Mouse (Mus musculus) intestine, embryonic 14.5 days (tissue): ENCODE results near the gene Pdzd2. TPM values are rescaled to one million over a fixed set of nuclear protein-coding genes. Genes with fewer than 3 reads are reported as not detected.
A peak's percentile ranks its signal among the peaks of the same experiment; 100 is the strongest.

ENCODE experiments used
- ATAC-seq: fragments of 200-750 bp; cut with Nextera tagmentation; replicated peaks from 2 replicates; pipeline ENCODE4 v1.8.0; 2017; ENCODE audit warnings: low read depth, moderate number of reproducible peaks, moderate TSS enrichment, moderate library complexity; ENCODE audit not compliant: low FRiP score, low TSS enrichment
- DNase-seq: peaks from one replicate; pipeline ENCODE4 v3.0.0-alpha.2; 2018; ENCODE audit warnings: low spot score
- H3K27ac ChIP-seq: fragments of 300-500 bp; sonication (generic); 2 replicates; pipeline ENCODE4 v1.5.1; 2014; ENCODE audit warnings: low read depth, mild to moderate bottlenecking, control low read depth
- H3K27me3 ChIP-seq: fragments of 300-500 bp; sonication (generic); replicated peaks from 2 replicates; pipeline ENCODE4 v1.6.1; 2014; ENCODE audit warnings: low read length, control low read depth; ENCODE audit not compliant: control insufficient read depth, insufficient read depth
- H3K36me3 ChIP-seq: fragments of 300-500 bp; sonication (generic); 2 replicates; pipeline ENCODE4 v1.6.1; 2014; ENCODE audit warnings: low read length, control low read depth; ENCODE audit not compliant: control insufficient read depth, insufficient read depth
- H3K4me1 ChIP-seq: fragments of 300-500 bp; sonication (generic); replicated peaks from 2 replicates; pipeline ENCODE4 v1.6.1; 2014; ENCODE audit warnings: low read length, control low read depth, mixed read lengths; ENCODE audit not compliant: control insufficient read depth, insufficient read depth
- H3K4me2 ChIP-seq: fragments of 300-500 bp; sonication (generic); 2 replicates; pipeline ENCODE4 v1.6.1; 2014; ENCODE audit warnings: low read length
- H3K4me3 ChIP-seq: fragments of 300-500 bp; sonication (generic); 2 replicates; pipeline ENCODE4 v1.5.1; 2014; ENCODE audit warnings: low read depth, low read length, control low read depth, mixed read lengths
- H3K9ac ChIP-seq: fragments of 300-500 bp; sonication (generic); 2 replicates; pipeline ENCODE4 v1.6.1; 2014; ENCODE audit warnings: mild to moderate bottlenecking, low read length
- H3K9me3 ChIP-seq: fragments of 300-500 bp; sonication (generic); 2 replicates; pipeline ENCODE4 v1.6.1; 2016; ENCODE audit warnings: low read length, control low read depth; ENCODE audit not compliant: control insufficient read depth
- WGBS: fragments of 180-500 bp; shearing (Covaris S2); extraction: QIAGEN DNeasy Blood & Tissue Kit; methylation state at CpG from one replicate; pipeline ENCODE4 v1.1.7; 2014; 5-methylcytosine and 5-hydroxymethylcytosine counted together
- polyA plus RNA-seq: library from polyadenylated mRNA; unstranded; fragments of >200 nt; fragmentation: Nextera tagmentation; extraction: Ambion mirVana; gene quantifications from 2 replicates; pipeline ENCODE4 v1.2.1, GENCODE M21; 2014

The Pdzd2 gene
- polyA plus RNA-seq, 1 experiment from 2014 or later: 16.2 TPM

DNA sequence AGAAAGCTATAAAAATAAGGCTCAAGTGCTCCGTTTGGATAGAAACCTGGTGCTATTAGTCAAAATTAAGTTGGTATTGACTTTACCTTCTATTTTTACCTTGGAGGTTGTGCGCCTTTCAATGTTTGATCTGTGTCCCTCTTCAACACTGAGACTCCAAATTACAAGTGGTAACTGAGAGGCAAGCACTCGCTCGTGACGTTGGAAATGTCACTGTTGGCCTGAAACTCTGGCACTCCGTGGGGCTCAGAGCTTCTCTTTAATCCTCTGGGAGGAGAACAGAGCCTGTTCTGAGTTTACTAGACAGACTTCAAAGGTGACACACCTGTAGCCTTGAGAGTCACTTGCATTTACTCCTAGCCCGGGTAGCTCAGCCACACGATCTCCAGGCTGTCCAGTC lies 120.5 kb downstream of the Pdzd2 start:
- 84% methylated on average over 8 of the region's 8 CpGs for WGBS
- Histone ChIP-seq H3K4me2 (no peak overlapping the region), H3K4me3 (no peak overlapping the region), H3K4me1 (no peaks in the 10 kb centered on the region; the same call in 1 of the 2 replicates), H3K9me3 (no peaks in the 10 kb centered on the region), H3K9ac (no peak overlapping the region), H3K36me3 (no peaks in the 10 kb centered on the region), H3K27ac (no peak overlapping the region), H3K27me3 (no peaks in the 10 kb centered on the region)
- ATAC-seq (no peak), DNase-seq (no peak)

GRCm38 (mm10) chr15:12617651-12618050 lies 122.1 kb downstream of the Pdzd2 start:
- H3K36me3 ChIP-seq: no peaks in the 10 kb centered on the region
- no peaks in the 10 kb centered on the region; the same call in 1 of the 2 replicates for H3K4me1 ChIP-seq
- DNase-seq (no peak), ATAC-seq (no peak)
- WGBS: 76% methylated on average over 11 of the region's 11 CpGs
- H3K27me3 ChIP-seq: no peaks in the 10 kb centered on the region
- no peak overlapping the region for H3K4me2 ChIP-seq
- H3K9me3 ChIP-seq: no peaks in the 10 kb centered on the region
- no peak overlapping the region for H3K27ac ChIP-seq
- H3K9ac ChIP-seq: no peak overlapping the region
- H3K4me3 ChIP-seq: no peak overlapping the region

- Histone ChIP-seq H3K4me1 (no peaks in the 10 kb centered on the region; the same call in 1 of the 2 replicates), H3K4me2 (no peak overlapping the region), H3K27ac (no peak overlapping the region), H3K36me3 (no peaks in the 10 kb centered on the region), H3K9ac (no peak overlapping the region), H3K4me3 (no peak overlapping the region), H3K27me3 (no peaks in the 10 kb centered on the region), H3K9me3 (no peaks in the 10 kb centered on the region)
- 61% methylated on average over 8 of the region's 8 CpGs for WGBS
- ATAC-seq (0 out of 2 replicates have a peak, but pooled peaks have one; percentile 23), DNase-seq (no peak)
Observed at GRCm38 (mm10) chr15:12617220-12617619, 122.5 kb downstream of the Pdzd2 start.

GRCm38 (mm10) chr15:12614944-12615878 lies 124.5 kb downstream of the Pdzd2 start:
- Histone ChIP-seq H3K4me1 (no peaks in the 10 kb centered on the region; the same call in 1 of the 2 replicates), H3K36me3 (no peaks in the 10 kb centered on the region), H3K27ac (no peak overlapping the region), H3K27me3 (no peaks in the 10 kb centered on the region), H3K9me3 (no peaks in the 10 kb centered on the region), H3K4me3 (no peak overlapping the region), H3K9ac (no peak overlapping the region), H3K4me2 (no peak overlapping the region)
- WGBS: 48% methylated on average over 20 of the region's 20 CpGs
- ATAC-seq: no peak
- DNase-seq: no peak

GRCm38 (mm10) chr15:12614011-12614410 lies 125.7 kb downstream of the Pdzd2 start:
- Histone ChIP-seq H3K27me3 (no peaks in the 10 kb centered on the region), H3K27ac (no peak overlapping the region), H3K36me3 (no peaks in the 10 kb centered on the region), H3K4me1 (no peaks in the 10 kb centered on the region; the same call in 1 of the 2 replicates), H3K4me2 (no peak overlapping the region), H3K9me3 (no peaks in the 10 kb centered on the region), H3K9ac (no peak overlapping the region), H3K4me3 (no peak overlapping the region)
- DNase-seq (no peak), ATAC-seq (no peak)
- 64% methylated on average over 9 of the region's 9 CpGs for WGBS

DNA sequence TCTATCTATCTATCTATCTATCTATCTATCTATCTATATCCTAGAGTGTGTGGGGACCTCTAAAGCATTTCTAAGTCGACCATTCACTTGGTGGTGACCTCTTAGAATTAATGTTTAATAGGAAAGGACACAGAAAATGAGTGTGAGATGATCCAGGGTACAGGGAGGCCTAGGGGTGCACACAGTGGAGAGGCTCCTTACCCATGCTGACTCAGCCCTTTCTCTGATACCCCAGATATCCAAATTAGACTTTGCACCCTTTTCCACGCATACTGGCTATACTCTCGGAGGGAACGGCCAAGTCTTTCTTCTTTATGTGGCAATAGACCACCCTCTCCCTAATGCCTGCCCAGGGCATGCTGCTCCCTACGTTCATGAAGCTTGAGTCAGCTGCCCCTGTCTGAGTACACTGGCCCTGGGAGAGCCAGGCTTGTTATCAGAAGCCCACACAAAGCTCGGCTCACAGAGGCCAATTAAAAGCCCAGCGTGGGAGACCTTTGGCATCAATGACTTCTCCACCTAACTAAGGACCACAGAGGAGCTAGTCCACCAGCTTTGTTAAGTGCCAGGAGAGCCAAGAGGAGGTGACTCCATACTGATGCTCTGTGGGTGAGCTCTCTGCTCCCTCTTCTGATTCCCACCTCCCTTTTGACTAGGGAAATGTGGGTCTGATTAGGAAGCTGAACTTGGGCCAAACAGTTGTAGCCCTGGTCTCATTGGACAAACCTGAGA lies 126.6 kb downstream of the Pdzd2 start:
- Histone ChIP-seq H3K27ac (no peak overlapping the region), H3K4me3 (no peak overlapping the region), H3K4me2 (no peak overlapping the region), H3K27me3 (no peaks in the 10 kb centered on the region), H3K36me3 (no peaks in the 10 kb centered on the region), H3K4me1 (no peaks in the 10 kb centered on the region; the same call in 1 of the 2 replicates), H3K9ac (no peak overlapping the region), H3K9me3 (no peaks in the 10 kb centered on the region)
- DNase-seq (no peak), ATAC-seq (no peak)
- WGBS: 67% methylated on average over 7 of the region's 7 CpGs

GRCm38 (mm10) chr15:12608090-12608489 lies 131.6 kb downstream of the Pdzd2 start:
- H3K4me1 ChIP-seq: peaks cover 7% of the 10 kb centered on the region; the same call in 1 of the 2 replicates
- WGBS: 82% methylated on average over 6 of the region's 6 CpGs
- no peak overlapping the region for H3K9ac ChIP-seq
- H3K27me3 ChIP-seq: no peaks in the 10 kb centered on the region
- no peak overlapping the region for H3K4me2 ChIP-seq
- H3K4me3 ChIP-seq: no peak overlapping the region
- no peaks in the 10 kb centered on the region for H3K36me3 ChIP-seq
- no peak for ATAC-seq
- no peak for DNase-seq
- H3K9me3 ChIP-seq: no peaks in the 10 kb centered on the region
- H3K27ac ChIP-seq: no peak overlapping the region

- no peak overlapping the region for H3K4me3 ChIP-seq
- no peaks in the 10 kb centered on the region for H3K27me3 ChIP-seq
- no peak overlapping the region for H3K4me2 ChIP-seq
- H3K36me3 ChIP-seq: no peaks in the 10 kb centered on the region
- no peak overlapping the region for H3K27ac ChIP-seq
- ATAC-seq (no peak), DNase-seq (no peak)
- no peaks in the 10 kb centered on the region for H3K9me3 ChIP-seq
- WGBS: 72% methylated on average over 9 of the region's 9 CpGs
- H3K4me1 ChIP-seq: peaks cover 7% of the 10 kb centered on the region; the same call in 1 of the 2 replicates
- no peak overlapping the region for H3K9ac ChIP-seq
Observed at GRCm38 (mm10) chr15:12606306-12606705, 133.4 kb downstream of the Pdzd2 start.
